Mouse (Mus musculus): ENCODE data around the gene Sorbs1.

DNA sequence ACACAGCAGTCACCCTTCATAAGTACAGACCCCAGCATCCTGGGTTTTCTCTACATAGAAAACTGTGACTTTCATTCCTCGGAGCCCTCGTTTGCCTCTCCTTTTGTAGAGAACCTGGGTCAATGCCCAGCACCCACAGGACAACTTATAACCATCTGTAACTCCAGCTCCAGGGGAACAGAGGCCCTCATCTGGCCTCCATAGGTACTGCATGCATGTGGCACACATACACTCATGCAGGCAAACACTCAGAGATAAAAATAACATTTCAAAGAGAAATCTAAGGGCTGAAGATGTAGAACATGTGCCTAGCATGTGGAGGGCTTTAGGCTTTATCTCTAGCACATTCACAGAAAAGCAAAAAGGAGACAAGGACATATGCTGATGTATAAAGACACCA is 61.4 kb downstream of the Sorbs1 start:
- TF ChIP-seq CTCF (IDR thresholded peaks at IDR 0.05; ENCODE audit: low read depth): no peak
- TF ChIP-seq EP300 (IDR thresholded peaks at IDR 0.05; ENCODE audit: low read depth): no peak

Data from liver, embryonic 14.5 days (tissue).